Mouse (Mus musculus) frontal cortex, adult (tissue): ENCODE measurements around the gene Hexim2.

Source experiments
- ATAC-seq: cut with Nextera tagmentation; 2 replicates; pipeline ENCODE4 v1.9.2; 2017; ENCODE audit warnings: mild to moderate bottlenecking, moderate library complexity, mixed read lengths; ENCODE audit not compliant: low TSS enrichment

Gene Hexim2

DNA sequence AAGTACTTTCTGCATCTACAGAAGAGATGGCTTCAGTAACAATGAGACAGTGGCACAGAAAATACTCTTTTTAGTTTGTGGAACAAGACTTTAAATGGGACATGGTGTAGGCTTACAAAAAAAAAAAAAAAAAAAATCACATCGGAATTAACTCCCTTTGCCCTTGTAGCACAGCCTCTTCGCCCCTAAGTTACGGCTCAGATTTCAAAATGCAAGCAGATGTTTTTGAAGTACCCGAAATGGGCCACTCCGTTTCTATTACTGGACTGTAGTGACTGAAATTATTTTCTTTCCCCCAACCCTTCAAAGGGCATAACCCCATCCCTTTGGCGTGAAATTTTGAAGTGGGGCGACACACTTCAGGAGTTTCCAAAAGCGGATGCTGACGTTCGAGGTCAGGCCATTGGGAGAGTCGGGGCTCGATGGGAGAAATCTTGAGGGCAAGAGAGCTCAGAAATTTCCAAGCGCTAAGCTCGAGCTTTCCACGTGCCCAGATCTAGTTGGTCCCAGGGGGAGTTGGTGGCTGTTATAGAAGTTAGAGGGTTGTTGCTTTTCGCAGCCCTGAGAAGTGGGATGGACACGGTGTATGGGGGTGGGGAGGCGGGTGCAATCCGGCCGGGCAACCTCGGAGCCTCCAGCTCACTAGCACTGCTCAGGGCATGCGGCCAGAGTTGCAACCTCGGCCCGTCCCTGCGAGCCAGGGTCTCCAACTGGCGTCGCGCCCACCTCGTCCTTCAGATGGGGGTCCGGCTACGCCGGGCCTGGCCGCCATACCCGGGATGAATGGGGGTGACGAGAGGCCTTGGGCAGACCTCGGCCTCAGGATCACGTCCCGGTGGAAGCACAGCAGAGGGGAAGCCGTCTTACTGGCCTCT, at the start of gene Hexim2:
Gene Hexim2 (plus strand): TSS at position 729 of the 875 bp plus-strand sequence.
- peak; percentile 14; the same call in 1 of the 2 replicates for ATAC-seq

DNA sequence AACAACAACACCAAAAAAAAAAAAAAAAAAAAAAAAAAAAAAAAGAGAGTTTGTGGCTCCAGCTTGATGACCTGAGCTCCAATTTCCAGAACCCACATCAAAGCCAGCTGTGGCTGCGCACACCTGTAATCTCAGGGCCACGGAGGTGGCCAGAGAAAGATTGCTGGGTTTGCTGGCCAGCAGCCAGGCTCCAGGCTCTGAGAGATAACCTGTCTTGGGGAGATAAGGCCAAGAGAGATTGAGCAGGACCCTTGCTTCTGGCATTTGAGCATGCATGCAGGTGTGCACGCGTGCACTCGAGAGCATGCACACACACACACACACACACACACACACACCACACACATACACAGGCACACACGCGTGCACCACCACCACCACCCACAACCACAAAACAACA, 38.9 kb upstream of the Hexim2 start:
- no peak for ATAC-seq

DNA sequence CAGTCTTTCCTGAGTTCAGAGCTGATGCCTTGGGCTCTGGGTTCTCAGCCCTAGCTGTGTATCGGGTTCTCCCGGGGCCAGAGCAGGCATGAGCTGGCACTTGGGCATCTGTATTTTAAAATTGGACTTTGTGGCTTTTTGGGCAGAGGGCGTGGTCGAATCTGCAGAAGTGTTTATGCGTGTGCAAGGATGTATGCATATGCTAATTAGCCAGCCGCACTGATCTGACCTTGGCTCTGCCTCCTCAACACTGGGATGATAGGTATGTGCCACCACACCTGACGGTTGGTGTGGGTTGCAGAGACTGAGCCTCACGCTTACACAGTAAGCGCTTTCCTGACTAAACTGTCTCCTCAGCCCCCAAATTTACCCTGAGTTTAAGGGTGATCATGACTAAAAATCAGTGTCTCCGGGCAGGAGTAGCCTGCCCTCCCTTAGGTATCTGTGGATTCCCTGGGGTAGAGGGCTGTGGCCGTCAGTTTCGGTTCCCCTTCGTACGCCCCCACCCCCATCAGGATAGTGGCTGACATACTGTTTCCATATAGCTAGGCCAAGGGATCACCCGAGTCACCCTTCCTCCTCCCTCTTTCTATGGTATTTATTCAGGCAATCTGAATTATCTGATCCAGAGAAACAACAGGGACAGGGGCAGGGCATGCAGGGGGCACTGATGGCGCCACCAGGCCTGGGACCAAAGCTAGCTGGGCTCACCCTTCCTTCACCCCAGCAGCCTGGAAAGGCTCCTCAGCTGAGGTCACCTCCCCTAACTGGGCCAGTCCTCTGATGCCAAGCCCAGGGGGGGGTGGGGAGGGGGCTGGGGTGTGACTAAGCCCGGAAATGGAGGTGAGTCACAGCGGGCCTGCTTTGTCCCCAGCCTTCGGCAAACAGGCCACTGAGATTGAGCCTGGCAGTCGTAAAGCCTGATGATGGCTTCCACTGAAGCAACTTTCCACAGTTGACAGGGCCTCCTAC, 38.1 kb upstream of the Hexim2 start:
- ATAC-seq: no peak

DNA sequence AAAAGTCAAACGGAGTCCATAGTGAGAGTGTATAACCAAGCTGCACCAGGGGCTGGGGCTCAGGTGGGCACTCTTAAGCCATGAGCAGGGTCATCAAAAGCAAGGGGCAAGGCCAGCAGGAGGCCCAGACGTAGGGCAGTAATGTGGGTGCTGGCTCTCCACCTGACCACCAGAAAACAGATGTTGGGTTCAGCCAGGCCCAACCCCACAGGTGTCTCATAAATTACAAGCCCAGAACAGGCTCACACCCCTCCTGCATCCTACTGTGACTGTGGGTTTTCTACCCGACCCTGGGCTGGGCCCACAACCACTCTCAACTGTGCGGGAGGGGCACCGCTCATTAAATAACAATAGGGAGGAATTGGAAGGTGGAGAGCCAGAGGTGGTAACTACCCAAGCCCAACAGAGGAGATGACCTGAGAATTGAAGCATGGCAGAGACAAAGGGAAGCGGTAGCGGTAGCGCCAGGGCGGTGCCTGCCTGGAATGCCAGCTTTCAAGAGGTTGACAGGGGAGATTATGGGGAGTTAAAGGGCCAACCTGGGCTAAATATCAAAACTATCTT, 37.0 kb upstream of the Hexim2 start:
- no peak for ATAC-seq

DNA sequence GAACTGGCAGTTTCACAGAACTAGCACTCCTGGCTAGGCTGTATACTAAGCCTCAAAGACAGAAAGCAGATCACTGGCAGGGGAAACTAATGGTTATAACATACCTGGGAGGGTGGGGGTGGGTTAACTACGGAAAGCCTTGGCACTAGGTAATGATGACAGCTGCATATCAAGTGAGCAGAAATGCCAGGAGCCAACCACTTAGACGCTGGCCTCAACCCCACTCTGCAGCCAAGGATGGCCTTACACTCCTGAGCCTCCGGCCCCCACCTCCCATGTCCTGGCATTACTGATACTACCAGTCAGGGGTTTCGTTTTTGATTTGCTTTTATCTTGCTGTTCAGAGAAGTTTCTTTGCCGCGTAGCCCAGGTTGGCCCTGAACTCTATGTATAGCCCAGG, 36.4 kb upstream of the Hexim2 start:
- ATAC-seq: no peak

DNA sequence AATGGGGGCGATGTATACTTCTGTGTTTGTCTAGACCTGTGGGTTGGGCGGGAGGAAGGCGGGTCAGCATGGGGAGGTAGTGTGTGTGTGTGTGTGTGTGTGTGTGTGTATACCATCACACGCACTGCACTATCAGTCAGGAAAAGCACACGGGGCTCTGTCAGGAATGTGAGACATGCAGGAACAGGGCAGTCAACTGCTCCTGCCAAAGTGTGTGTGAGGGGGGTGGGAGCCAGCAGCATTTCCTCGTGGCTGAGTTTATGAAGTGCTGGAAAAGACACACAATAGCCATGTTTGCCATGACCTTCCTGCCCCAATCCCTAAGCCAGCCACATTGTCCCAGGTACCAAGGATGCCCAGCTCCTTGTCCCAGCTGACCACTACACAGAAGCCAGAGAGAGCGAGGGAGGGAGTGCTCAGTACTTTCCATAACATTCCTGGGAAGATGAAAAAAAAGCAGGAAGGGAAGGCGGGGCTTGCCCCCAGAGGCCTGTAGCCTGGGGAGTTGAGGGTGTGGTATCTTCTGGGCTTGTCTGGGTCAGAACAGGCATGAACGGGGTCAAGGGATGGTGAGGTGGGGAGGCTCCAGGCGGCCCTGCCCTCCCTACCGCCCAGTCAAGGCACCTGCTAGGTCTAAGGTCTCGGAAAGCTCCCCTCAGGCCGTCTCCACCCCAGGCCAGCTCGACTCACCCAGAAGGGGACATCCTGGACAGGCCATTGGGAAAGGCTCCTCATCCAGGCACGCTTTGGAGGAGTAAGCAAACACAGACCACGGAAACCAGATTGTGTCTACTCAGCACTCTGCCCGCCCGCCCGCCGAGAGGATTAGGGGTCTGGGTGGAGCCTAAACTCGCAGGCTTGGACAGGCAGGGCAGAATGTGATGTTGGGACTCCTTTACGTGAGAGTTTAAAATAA, 35.0 kb upstream of the Hexim2 start:
- ATAC-seq: no peak

DNA sequence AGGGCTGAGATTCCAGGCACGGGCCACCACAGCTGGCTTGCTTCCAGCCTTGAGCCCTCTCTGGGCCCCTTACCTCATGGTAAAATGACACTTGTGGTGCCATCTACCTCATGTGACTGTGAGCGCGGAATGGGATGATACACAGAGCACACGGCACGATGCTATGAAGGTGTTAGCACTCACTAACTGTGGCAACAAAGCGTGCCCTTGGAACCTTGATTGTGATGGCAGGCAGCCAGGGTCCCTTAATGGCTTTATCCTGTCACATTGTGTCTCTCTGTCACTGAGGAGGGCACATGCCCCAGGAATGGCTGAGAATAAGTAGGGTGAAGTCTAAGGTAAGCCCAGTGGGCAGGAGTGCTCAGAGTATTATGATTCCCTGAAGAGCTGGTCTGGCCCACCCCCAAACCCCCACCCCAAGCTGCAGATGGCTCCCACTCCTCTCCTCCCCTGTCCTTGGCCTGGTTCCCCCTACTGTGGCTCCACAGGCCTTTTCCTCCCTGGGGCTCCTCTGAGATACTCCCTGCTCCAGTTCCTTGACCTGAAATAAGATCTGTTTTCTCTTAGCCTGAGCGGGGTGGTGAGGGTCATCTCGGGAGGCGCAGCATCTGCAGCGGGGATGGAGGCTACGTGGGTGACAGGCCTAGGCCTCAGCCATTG, 33.6 kb upstream of the Hexim2 start:
- no peak for ATAC-seq

DNA sequence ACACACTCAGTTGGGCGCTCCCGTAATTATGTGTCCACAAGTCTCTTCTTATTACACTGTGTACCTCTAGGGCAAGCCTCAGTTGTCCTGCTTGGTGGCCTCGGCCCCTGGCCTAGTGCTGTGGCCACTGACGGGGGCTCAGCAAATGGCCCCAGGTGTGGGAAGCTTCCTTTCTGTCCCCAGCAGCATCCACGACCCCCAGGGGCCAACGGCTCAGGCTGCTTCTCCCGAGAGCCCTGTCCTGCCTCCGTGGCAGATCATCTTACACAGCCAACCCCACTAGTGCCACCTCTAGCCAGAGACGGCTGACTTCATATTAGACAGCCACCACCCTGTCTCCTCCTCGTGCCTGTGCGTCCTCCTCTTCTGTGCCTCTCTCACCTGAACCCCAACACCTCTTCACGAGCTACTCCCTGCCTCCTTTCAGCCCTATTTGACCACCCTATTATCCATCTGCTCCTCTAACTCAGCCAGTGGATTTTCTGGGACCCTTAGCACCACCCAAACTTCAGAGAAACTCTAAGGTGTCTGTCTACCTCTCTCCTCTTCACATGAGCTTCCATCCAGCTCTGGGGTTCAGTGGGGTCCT, 32.8 kb upstream of the Hexim2 start:
- no peak for ATAC-seq

DNA sequence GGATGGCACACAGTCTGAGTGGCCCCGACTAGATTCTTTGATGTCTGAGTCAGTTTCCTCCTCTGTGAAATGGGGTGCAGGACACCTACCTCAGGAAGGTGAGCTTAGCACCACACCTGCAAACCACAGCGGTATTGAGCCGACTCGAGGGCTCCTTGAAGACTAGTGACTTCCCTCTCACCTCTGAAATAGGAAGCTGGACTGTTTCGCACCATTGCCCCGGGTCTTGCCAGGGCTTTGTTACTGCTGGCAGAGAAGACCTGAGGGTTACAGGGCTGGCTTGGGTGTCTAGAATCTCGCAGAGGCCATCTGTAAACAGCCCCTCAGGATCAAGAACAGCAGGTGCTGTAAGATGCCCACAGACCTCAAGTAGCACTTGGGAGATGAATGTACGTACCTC, 31.9 kb upstream of the Hexim2 start:
- no peak for ATAC-seq

DNA sequence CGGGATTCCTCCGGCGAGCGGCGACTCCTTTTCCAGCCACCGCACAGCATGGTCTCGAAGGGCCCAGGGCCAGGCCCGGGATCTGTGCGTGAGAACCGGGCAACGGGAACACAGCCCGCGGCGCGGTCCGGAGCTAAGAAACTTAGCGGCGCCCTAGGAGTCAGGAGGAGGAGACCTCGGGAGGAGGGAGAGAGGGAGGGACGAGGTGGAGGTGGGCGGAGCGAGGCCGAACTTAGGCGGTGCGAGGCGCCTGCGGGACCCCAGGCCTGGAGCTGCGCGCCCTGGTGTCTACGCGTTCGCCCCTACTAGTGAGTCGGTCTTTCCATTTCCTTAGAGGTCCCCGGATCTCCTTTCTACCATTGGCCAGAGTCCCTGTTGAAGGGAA, 30.8 kb upstream of the Hexim2 start, which contains the start of the genes Plcd3 and Acbd4:
Gene Plcd3 (minus strand): TSS at position 178 of the 385 bp plus-strand sequence.
Gene Acbd4 (plus strand): TSS at position 202 of the 385 bp plus-strand sequence.
- ATAC-seq: peak; percentile 26; the same call in 1 of the 2 replicates

DNA sequence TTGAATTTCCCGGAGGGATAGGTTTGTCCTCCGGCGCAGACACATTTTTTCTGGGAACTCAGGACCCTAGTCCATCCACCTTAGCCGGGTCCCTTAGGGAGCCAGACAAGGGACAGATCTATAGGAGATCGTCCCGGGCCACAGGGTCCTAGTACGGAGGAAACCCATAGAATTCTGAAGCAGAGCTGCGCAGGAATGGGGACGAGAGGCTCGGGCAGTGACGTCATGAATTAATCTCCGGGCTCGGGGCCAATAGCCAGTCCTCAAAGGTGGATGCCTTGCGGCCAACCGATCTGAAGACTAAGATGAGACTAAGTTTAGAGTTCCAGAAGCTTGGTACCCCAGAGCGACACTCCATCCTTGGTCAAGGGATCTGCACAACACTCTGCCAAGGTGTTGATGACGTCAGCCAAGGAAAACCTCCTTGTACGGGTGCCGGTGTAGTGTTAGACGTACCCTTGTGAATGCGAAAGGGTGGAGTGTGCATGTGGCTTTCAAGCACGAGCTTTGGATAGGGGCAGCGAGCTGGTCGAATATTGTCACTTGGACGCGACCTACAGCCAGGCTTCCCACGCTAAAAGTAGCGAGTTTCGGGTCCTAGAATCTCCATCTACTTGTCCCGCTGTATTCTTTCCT, 30.2 kb upstream of the Hexim2 start:
- 0 out of 2 replicates have a peak, but pooled peaks have one; percentile 24 for ATAC-seq

DNA sequence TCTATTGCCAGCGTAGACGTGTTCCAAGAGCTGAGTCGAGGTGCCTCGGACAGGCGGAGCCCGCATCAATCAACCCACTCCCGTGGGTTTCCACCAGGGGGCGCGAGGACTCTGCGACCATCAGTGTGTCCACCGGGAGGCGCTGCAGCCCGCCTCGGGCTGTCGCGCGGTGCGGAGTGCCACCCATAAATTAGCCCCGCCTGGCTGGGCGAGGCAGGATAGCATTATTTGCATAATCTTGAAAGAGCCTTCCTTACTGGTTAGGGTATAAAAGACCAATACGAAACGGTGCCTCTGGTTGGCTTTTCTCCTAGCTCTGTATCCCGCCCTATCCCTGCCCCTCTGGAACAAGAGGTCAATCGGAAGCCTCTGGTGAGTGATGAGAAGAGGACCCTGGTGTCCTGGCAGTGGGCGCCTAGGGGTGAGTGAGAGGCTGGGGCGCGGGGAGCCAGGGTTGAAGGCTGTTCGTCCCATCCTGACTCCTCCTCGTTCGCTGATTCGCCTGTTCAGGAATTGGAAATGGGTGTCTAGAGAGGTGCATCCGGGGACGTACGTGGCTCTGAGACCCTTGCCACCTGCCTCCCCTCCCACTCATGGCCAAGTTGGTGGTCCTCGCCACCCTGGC, 29.4 kb upstream of the Hexim2 start:
- ATAC-seq: peak; percentile 85

DNA sequence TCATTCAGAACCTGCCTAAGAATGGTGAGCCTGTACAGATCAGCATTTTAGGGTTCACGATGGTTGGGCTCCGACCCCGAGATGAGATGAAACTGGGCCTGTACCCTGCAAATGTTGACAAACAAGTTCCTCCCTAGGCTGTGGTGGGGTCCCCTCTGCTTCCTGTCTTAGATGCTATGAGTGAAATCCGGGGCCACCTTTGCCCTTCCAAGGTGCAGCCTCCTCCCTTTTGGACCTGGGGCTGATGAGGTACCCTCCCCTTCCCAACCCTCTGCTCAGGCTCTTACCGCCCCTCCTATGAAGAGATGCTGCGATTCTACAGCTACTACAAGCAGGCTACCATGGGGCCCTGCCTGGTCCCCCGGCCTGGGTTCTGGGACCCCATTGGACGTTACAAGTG, 28.6 kb upstream of the Hexim2 start:
- ATAC-seq: no peak

DNA sequence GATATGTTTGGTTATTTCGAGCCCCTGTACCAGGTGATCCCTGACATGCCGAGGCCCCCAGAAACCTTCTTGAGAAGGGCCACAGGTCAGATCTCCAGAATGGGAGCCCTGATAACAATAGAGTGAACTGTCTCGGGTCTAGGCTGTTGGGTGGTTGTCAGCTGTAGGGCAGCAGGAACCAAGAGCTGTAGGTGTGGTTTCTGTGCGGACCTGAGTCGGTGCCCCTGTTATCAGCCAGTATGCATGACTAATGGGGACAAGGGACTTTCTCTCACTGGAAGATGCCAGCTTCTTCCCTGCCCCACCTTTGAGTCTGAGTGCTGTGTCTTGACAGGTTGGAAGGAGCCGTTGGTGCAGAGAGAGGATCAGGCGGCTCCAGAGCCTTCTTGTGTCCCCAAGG, 27.8 kb upstream of the Hexim2 start:
- no peak for ATAC-seq

DNA sequence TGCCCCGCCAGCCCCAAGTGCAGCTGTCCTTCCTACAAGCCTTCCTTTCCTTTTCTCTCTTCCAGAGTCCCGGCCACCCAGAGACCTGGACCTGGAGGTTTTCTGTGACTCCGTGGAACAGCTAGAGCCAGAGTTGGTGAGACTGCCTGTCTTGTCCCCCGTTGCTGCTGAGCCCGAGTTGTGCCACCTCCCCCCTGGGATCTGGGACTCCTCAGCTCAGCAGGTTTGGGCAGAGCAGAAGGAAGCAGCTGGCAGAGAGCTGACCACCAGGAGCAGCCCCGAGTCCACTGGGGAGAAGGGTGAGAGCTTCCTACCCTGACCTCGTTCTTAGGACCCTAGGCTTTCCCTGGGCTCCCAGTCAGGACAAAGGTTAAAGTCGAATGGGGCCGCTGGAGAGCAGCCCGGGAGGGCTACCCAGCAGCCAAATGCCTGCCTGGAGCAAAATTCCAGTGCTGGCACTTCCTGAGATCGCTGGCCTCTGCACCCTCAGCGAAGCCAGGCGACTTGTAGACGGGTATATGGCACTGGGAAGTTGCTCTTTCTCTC, 27.0 kb upstream of the Hexim2 start:
- no peak for ATAC-seq

DNA sequence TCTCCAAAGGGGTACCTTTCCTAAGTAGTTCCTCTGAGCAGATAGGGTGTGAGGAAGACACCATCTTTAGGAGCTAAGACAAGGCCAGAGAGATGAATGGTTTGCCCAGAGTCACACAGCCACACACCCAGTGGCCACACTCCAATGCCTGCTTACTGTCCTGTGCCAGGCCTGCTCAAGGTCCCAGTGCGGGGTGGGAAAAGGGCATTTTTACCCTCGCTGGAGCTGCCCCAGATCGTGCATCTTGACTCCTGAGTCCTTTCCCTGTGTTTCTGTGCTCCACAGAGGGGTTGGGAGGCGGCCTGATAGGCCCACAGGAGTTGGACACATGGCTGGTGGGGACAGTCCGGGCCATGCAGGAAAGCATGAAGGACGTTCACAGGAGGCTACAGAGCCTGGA, 26.4 kb upstream of the Hexim2 start:
- no peak for ATAC-seq

DNA sequence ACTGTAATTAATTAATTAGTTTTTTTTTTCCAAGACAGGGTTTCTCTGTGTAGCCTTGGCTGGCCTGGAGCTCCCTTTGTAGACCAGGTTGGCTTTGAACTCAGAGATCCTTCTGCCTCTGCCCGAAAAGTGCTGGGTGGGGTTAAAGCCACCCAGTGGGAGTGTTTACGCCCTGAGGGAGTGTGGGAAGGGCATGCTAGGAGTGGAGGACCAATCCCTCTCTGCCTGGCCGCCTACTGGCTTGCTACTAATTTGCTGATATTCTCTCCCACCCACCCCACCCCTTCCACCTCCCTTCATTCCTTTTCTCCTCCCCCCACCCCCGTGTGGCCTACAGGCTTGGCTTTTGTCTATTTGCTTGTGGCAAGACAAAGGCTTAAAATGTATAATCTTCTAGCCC, 25.8 kb upstream of the Hexim2 start:
- ATAC-seq: no peak

DNA sequence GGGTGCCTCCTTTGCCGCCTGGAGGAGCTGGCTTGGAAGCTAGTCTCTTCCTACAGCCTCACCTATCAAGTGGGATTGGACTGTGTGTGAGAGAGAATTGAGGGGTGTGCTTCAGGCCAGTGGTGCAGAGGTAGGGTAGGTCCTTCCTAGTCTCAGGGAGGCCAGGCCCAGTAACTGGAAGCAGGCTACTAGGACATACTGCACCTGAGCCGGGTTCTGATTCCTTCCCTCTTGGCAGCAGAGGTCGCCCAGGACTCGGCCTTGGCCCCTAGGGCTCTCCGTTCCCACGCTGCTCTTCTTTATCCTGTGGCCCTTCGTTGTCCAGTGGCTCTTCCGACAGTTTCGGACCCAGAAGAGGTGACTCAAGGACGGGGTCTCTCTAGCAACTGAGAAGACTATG, 20.9 kb upstream of the Hexim2 start:
- no peak for ATAC-seq
